Mouse (Mus musculus): Measurements from ENCODE around the gene Nrxn1.

GRCm38 (mm10) chr17:90544639-90545259, 548.1 kb downstream of the Nrxn1 start:
- TF ChIP-seq CTCF (conservative IDR thresholded peaks at IDR 0.05 in 1 of 2, IDR thresholded peaks at IDR 0.05 in 1 of 2; ENCODE audit: low read depth in 2 of 2, low read length in 2 of 2) = no peak
- TF ChIP-seq SIN3A (IDR thresholded peaks at IDR 0.05; ENCODE audit: low read length) = no peak
- no peak for TF ChIP-seq TCF12 (IDR thresholded peaks at IDR 0.05; ENCODE audit: low read depth, low read length)
- no peak for TF ChIP-seq CHD2 (IDR thresholded peaks at IDR 0.05; ENCODE audit: low read length)
- no peak for TF ChIP-seq CHD1 (IDR thresholded peaks at IDR 0.05; ENCODE audit: low read depth, low read length)
- no peak for TF ChIP-seq ZC3H11A (IDR thresholded peaks at IDR 0.05; ENCODE audit: low read depth, low read length)
